Mouse (Mus musculus) liver, embryonic 14.5 days (tissue): ENCODE results near the gene Elavl3.

ENCODE experiments used
- CTCF ChIP-seq: IDR thresholded peaks from 2 replicates; pipeline ENCODE4 v1.5.1; 2016; ENCODE audit warnings: antibody characterized with exemption, low read depth, control low read depth
- EP300 ChIP-seq: IDR thresholded peaks from 2 replicates; pipeline ENCODE4 v1.6.1; 2016; ENCODE audit warnings: antibody characterized with exemption, low read depth

DNA sequence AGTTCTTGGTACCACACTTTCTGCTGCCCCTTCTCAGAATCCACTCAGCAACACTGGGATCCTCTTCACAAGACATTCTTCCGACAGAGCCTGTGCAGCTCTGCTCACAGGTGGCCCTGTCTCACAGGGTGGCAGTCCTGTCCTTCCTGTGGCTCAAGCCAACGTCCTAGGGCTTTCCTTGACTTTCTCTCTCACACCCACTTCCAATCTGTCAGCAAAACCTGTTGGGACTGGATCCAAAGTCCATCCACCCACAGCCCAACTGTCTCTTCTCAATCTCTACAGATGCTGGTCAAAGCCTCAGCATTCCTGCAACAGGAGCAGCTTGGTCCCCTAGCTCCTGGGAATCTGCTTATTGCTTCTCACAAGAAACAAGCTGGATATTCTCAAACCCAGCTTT is 9.5 kb upstream of the Elavl3 start:
- no peak for TF ChIP-seq EP300
- no peak for TF ChIP-seq CTCF
